Mouse (Mus musculus) urinary bladder, postnatal 36 days (tissue): Measurements from ENCODE around the gene Rac2.

Source experiments
- DNase-seq, 2 experiments: peaks; one replicate each; pipeline ENCODE4 v3.0.0; 2022; ENCODE audit warnings: low spot score in 2 of 2, mixed read lengths in 1 of 2

Rac2 gene

DNA sequence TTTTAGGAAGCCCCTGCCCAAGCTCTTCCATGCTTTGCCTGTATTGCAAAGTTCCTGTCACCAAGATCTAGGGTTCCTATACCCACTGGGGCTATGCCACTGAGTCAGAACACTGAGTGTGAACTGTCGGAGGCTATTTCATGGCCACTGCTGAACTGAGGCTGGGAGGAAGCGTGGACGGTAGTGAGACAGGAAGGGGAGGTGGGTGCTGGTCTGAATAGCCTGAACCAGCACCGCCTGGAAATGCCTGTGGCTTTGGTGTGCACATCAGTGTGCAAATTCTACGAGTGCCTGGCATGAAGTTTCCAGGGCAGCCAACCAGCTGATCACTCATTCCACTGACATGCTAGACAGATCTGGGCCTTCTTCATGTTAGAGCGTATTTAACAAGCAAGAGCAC is 50.7 kb downstream of the Rac2 start:
- no peak for DNase-seq

DNA sequence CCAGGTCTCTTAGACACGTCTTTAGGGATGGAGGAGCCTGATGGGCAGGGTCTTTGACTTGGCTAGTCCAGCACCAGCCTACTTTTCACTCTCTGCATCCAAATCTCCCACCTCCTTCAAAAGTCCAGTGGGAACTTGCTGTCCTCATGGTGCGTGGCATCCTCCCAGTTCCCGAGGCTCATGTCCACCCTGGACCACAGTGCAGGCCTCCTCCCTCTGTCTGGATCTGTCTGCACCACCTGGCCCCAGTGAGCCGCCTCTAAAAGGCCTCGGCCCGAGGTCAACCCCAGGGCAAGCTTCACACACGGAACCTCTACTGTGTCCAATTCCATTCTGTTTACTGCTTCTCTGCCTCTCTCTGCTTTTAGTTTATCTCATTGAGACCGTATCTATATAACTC is 51.3 kb downstream of the Rac2 start:
- DNase-seq = no peak

- peak; percentile 30 to 49 for DNase-seq
These were observed 52.4 kb downstream of the Rac2 start for GRCm38 (mm10) chr15:78520112-78520715.

DNA sequence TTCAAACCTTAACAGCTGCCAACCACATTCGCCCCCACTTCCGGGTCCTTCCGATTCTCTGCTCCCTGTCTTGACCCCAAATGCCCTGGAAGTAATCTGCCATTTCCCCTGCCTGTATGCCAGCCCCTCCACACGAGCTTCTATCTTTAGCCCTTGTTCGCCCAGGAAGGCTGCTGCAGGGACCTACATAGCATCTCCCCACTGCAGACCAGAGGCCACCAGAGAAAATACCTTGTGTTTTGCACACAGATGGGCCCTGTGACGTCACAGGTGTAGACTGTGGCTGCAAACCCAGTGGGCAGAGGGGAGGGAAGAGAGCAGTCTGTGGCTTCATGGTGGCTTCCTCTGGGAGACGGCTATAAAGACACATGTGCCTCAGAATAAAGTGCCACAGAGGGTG is 54.4 kb downstream of the Rac2 start:
- DNase-seq = no peak

DNA sequence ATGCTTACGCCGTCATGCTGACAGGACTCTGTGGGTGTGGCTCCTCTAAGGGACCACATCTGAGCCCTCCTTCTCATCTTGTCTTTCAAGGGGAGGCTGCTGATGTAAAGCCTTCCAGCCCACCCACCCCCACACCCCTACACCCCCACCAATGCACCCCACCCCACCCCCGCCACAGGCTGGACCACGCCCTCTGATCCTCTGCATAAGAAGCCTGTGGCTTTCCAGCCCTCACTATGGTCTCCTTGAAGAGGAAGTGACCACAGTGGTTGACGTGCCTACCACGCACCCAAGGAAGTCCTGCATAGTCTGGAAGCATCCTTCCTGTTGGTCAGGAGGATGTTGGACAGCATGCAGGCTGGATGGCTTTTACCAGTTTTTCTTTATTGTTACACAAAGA is 56.8 kb downstream of the Rac2 start:
- no peak for DNase-seq

DNA sequence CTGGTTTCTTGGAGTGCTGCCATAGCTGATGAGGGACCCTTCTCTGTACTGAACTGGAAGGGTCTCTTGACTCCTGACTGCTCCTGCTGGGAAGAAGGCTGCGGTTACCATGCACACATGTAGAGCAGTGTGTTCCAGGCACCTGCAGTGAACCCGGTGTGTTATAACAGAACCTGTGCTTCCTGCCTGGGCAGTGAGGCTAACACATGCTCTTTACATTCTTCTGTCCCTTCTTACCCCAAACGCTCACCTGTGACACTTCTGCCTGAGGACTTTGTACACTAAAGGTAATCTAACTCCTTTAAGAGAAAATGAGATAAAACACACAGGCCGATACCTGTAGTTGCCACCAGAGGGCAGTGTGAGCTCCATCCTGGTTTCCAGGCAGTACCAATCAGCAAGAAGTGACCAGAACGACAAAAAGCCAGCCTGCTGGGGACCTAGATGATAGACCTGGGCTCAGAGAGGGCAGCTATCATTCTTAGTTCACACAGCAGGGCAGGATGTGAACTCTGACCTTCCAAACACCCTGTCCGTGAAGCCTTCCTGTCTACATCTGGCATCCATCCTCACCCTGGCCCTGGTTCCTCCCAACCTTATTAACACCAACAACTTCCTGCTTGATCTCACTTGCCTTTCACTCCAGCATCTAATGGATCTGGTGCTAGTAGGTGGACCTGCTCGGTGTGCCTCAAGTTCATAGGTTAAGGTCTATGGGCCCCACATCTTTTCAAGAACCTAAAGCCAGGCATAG is 58.0 kb downstream of the Rac2 start:
- peak; percentile 67 to 77 for DNase-seq

GRCm38 (mm10) chr15:78513019-78513418 is 59.6 kb downstream of the Rac2 start:
- no peak for DNase-seq

DNA sequence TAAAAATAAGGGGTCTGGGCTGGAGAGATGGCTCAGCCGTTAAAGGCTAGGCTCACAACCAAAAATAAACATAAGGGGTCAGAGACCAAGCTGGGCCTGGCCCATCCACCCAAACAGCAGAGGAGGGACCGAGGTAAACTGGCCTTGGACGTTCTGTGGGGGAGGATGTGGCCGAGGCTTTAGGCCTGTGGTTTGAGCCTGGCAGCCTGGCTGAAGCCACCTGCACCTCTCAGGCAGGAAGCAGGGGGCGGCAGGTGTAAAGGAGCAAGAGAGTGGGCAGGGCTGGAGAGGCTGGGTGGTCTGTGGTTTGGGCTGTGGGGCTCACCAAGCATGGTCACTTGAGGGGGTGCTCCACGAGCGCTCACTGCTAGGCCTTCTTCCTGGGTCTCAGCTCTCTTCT is 60.6 kb downstream of the Rac2 start:
- no peak for DNase-seq

DNA sequence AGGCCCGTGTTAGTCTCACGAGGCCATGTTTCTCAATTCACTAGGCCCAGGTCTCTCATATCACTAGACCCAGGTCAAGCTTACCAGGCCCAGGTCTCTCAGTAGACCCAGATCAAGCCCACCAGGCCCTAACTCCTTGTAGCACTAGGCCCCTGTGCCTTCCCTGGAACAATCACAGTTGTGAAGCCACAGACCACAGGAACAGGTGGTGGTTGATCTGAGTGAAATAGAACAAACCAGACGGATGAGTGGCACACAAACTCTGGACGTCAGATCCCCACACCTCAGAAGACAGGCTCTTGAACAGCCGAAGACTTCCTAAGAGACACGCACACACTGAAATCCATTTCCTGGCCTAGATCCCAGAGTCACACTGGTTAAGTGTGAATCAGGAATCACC is 61.8 kb downstream of the Rac2 start:
- no peak for DNase-seq

DNA sequence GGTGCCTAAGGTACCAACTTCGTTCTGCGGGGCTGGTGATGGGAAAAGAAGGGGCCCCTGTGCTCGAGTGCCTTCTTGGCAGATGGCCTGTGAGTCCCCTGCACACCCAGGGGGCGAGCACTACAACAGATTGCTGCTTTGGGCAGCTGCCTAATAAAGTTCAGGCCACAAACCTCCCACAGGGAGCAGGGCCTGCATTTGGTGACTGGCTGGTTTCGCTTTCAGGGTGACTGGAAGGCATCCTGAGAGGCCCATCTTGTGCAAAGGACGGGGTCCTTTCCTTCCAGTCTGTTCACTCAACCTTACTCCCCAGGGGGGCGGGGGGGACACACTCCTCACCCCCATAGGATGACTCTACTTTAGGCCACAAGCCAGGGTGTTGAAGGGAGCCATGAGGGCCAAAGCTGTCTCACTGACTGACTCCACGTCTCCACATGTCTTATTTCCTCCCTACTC is 62.4 kb downstream of the Rac2 start:
- no peak for DNase-seq

DNA sequence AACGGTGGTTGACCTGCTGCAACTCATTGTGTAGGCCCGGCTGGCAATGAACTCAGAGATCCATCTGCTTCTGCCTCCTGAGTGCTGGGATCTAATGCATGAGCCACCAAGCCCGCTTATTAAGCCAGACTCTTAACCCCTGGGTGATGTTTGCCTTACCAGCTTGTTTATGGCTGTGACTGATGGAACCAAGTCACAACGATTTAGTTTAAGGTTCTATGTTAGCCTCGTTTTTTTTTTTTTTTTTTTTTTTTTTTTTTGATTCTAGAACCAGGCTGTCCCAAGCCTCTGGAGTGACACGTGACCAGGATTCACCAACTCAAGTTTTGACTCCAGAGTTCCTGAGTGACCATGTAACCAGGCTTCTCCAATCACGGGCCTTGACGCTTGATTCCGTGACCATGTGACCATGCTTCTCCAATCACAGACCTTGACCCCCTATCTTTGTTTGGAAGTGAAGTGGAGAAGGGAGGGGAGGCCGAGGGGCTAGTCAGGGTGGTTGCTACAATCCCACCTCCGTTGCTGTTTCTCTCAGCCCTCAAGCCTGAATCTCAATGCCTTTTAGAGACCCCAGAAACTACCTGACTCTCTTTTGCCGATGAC is 63.2 kb downstream of the Rac2 start:
- no peak for DNase-seq
